Mouse (Mus musculus) embryonic facial prominence, embryonic 12.5 days (tissue): Measurements from ENCODE around the gene 9130230L23Rik. TPM values are rescaled to one million over a fixed set of nuclear protein-coding genes. Genes with fewer than 3 reads are reported as not detected.
"Not testable (repeated sequence)": the region's sequence is repeated elsewhere in the genome, so short reads cannot be mapped to it uniquely, and the experiment has no call there.

Experiments
- ATAC-seq: fragments of 200-750 bp; cut with Nextera tagmentation; 2 replicates; pipeline ENCODE4 v1.8.0; 2017; ENCODE audit not compliant: insufficient number of reproducible peaks, insufficient read depth, low FRiP score, low TSS enrichment
- H3K27ac ChIP-seq: fragments of 300-500 bp; sonication (generic); 2 replicates; pipeline ENCODE4 v1.5.1; 2016; ENCODE audit warnings: mild to moderate bottlenecking
- H3K27me3 ChIP-seq: fragments of 300-500 bp; sonication (generic); 2 replicates; pipeline ENCODE4 v1.6.1; 2016; ENCODE audit warnings: mild to moderate bottlenecking, moderate library complexity
- H3K36me3 ChIP-seq: fragments of 300-500 bp; sonication (generic); 2 replicates; pipeline ENCODE4 v1.6.1; 2016; ENCODE audit warnings: mild to moderate bottlenecking
- H3K4me1 ChIP-seq: fragments of 300-500 bp; sonication (generic); 2 replicates; pipeline ENCODE4 v1.6.1; 2016
- H3K4me2 ChIP-seq: fragments of 300-500 bp; sonication (generic); replicated peaks from 2 replicates; pipeline ENCODE4 v1.6.1; 2016; ENCODE audit warnings: mild to moderate bottlenecking, moderate library complexity
- H3K4me3 ChIP-seq: fragments of 300-500 bp; sonication (generic); 2 replicates; pipeline ENCODE4 v1.5.1; 2016; ENCODE audit warnings: mild to moderate bottlenecking
- H3K9ac ChIP-seq: fragments of 300-500 bp; sonication (generic); 2 replicates; pipeline ENCODE4 v1.6.1; 2016; ENCODE audit warnings: mild to moderate bottlenecking, moderate library complexity
- H3K9me3 ChIP-seq: fragments of 300-500 bp; sonication (generic); 2 replicates; pipeline ENCODE4 v1.6.1; 2016; ENCODE audit warnings: mild to moderate bottlenecking, moderate library complexity
- WGBS: fragments of 180-500 bp; shearing (Covaris S2); methylation state at CpG from one replicate; pipeline ENCODE4 v1.1.7; 2016; 5-methylcytosine and 5-hydroxymethylcytosine counted together
- polyA plus RNA-seq: library from polyadenylated mRNA; unstranded; fragments of >200 nt; fragmentation: Nextera tagmentation; extraction: Ambion mirVana; gene quantifications from 2 replicates; pipeline ENCODE4 v1.2.1, GENCODE M21; 2016

9130230L23Rik gene
- polyA plus RNA-seq, 1 experiment from 2014 or later = not detected

- no peak overlapping the region for H3K4me2 ChIP-seq
- H3K4me1 ChIP-seq = 0 out of 2 replicates have a peak, but pooled peaks cover 3% of the 10 kb centered on the region
- no peak for ATAC-seq
- H3K4me3 ChIP-seq = no peak overlapping the region
- H3K36me3 ChIP-seq = no peaks in the 10 kb centered on the region
- no peak overlapping the region for H3K9ac ChIP-seq
- no peaks in the 10 kb centered on the region for H3K27me3 ChIP-seq
- H3K9me3 ChIP-seq = no peaks in the 10 kb centered on the region
- H3K27ac ChIP-seq = no peak overlapping the region
- WGBS = 63% methylated on average over 5 of the region's 5 CpGs
These were observed 2.9 kb downstream of the 9130230L23Rik start for GRCm38 (mm10) chr5:66001232-66001631.

- WGBS = 48% methylated on average over 6 of the region's 6 CpGs
These were observed 3.4 kb downstream of the 9130230L23Rik start for GRCm38 (mm10) chr5:66000567-66001125.

GRCm38 (mm10) chr5:66000074-66000473, 4.0 kb downstream of the 9130230L23Rik start:
- 59% methylated on average over 7 of the region's 7 CpGs for WGBS
- ATAC-seq = no peak
- Histone ChIP-seq H3K4me3 (no peak overlapping the region), H3K36me3 (no peaks in the 10 kb centered on the region), H3K4me2 (no peak overlapping the region), H3K9ac (no peak overlapping the region), H3K9me3 (no peaks in the 10 kb centered on the region), H3K4me1 (0 out of 2 replicates have a peak, but pooled peaks cover 3% of the 10 kb centered on the region), H3K27me3 (no peaks in the 10 kb centered on the region), H3K27ac (no peak overlapping the region)

More at GRCm38 (mm10) chr5:66000567-66001125, 3.4 kb downstream of the 9130230L23Rik start:
- Histone ChIP-seq H3K9ac (no peak overlapping the region), H3K27ac (no peak overlapping the region), H3K27me3 (no peaks in the 10 kb centered on the region), H3K4me3 (no peak overlapping the region), H3K36me3 (no peaks in the 10 kb centered on the region), H3K9me3 (no peaks in the 10 kb centered on the region), H3K4me2 (no peak overlapping the region), H3K4me1 (0 out of 2 replicates have a peak, but pooled peaks cover 3% of the 10 kb centered on the region)
- ATAC-seq = no peak

- 87% methylated on average over 7 of the region's 7 CpGs for WGBS
- H3K4me1 ChIP-seq = 0 out of 2 replicates have a peak, but pooled peaks cover 3% of the 10 kb centered on the region
- H3K4me2 ChIP-seq = no peak overlapping the region
- no peak for ATAC-seq
- H3K27me3 ChIP-seq = no peaks in the 10 kb centered on the region
- H3K9ac ChIP-seq = no peak overlapping the region
- no peak overlapping the region for H3K27ac ChIP-seq
- H3K36me3 ChIP-seq = no peaks in the 10 kb centered on the region
- no peaks in the 10 kb centered on the region for H3K9me3 ChIP-seq
- no peak overlapping the region for H3K4me3 ChIP-seq
These were observed 5.0 kb downstream of the 9130230L23Rik start for GRCm38 (mm10) chr5:65999106-65999505.

GRCm38 (mm10) chr5:65997813-65998212, 6.3 kb downstream of the 9130230L23Rik start:
- H3K9ac ChIP-seq = no peak overlapping the region
- 0 out of 2 replicates have a peak, but pooled peaks cover 3% of the 10 kb centered on the region for H3K4me1 ChIP-seq
- ATAC-seq = no peak
- H3K4me2 ChIP-seq = no peak overlapping the region
- no peaks in the 10 kb centered on the region for H3K9me3 ChIP-seq
- H3K36me3 ChIP-seq = no peaks in the 10 kb centered on the region
- no peaks in the 10 kb centered on the region for H3K27me3 ChIP-seq
- no peak overlapping the region for H3K27ac ChIP-seq
- H3K4me3 ChIP-seq = no peak overlapping the region

- Histone ChIP-seq H3K36me3 (no peaks in the 10 kb centered on the region), H3K4me2 (no peak overlapping the region), H3K27ac (no peak overlapping the region), H3K4me1 (no peaks in the 10 kb centered on the region), H3K4me3 (no peak overlapping the region), H3K9me3 (no peaks in the 10 kb centered on the region), H3K27me3 (no peaks in the 10 kb centered on the region), H3K9ac (no peak overlapping the region)
- 75% methylated on average over 6 of the region's 6 CpGs for WGBS
- ATAC-seq = no peak
These were observed 9.4 kb downstream of the 9130230L23Rik start for GRCm38 (mm10) chr5:65994643-65995042.

GRCm38 (mm10) chr5:65991191-65991590, 12.9 kb downstream of the 9130230L23Rik start:
- Histone ChIP-seq H3K4me1 (no peaks in the 10 kb centered on the region), H3K4me3 (no peak overlapping the region), H3K27me3 (no peaks in the 10 kb centered on the region), H3K9me3 (no peaks in the 10 kb centered on the region), H3K4me2 (no peak overlapping the region), H3K27ac (no peak overlapping the region), H3K9ac (no peak overlapping the region), H3K36me3 (no peaks in the 10 kb centered on the region)
- ATAC-seq = no peak
- WGBS = 83% methylated on average over 2 of the region's 2 CpGs

- not testable (repeated sequence) for H3K36me3 ChIP-seq, H3K27ac ChIP-seq, ATAC-seq, H3K9me3 ChIP-seq, H3K27me3 ChIP-seq, H3K4me2 ChIP-seq, H3K4me3 ChIP-seq, H3K9ac ChIP-seq, H3K4me1 ChIP-seq
- 75% methylated on average over 3 of the region's 3 CpGs for WGBS
These were observed 17.1 kb downstream of the 9130230L23Rik start for GRCm38 (mm10) chr5:65987004-65987403.

GRCm38 (mm10) chr5:65986426-65986825, 17.7 kb downstream of the 9130230L23Rik start:
- Histone ChIP-seq H3K36me3 (no peaks in the 10 kb centered on the region), H3K4me3 (no peak overlapping the region), H3K9ac (no peak overlapping the region), H3K4me2 (no peak overlapping the region), H3K9me3 (no peaks in the 10 kb centered on the region), H3K27me3 (no peaks in the 10 kb centered on the region), H3K27ac (no peak overlapping the region), H3K4me1 (no peaks in the 10 kb centered on the region)
- ATAC-seq = no peak
- whole genome bisulfite sequencing = 91% methylated on average over 5 of the region's 5 CpGs

- Histone ChIP-seq H3K4me1 (no peaks in the 10 kb centered on the region), H3K36me3 (no peaks in the 10 kb centered on the region), H3K9ac (no peak overlapping the region), H3K27ac (no peak overlapping the region), H3K4me3 (no peak overlapping the region), H3K27me3 (no peaks in the 10 kb centered on the region), H3K4me2 (no peak overlapping the region), H3K9me3 (no peaks in the 10 kb centered on the region)
- WGBS = 90% methylated on average over 13 of the region's 13 CpGs
- ATAC-seq = no peak
These were observed 28.4 kb downstream of the 9130230L23Rik start for GRCm38 (mm10) chr5:65975731-65976130.

- no peak overlapping the region for H3K4me3 ChIP-seq
- WGBS = 69% methylated on average over 2 of the region's 2 CpGs
- H3K9me3 ChIP-seq = no peaks in the 10 kb centered on the region
- H3K36me3 ChIP-seq = no peaks in the 10 kb centered on the region
- H3K4me2 ChIP-seq = no peak overlapping the region
- ATAC-seq = no peak
- no peak overlapping the region for H3K9ac ChIP-seq
- H3K27me3 ChIP-seq = no peaks in the 10 kb centered on the region
- no peaks in the 10 kb centered on the region for H3K4me1 ChIP-seq
- no peak overlapping the region for H3K27ac ChIP-seq
These were observed 30.9 kb downstream of the 9130230L23Rik start for GRCm38 (mm10) chr5:65973189-65973588.

- no peaks in the 10 kb centered on the region for H3K4me1 ChIP-seq
- H3K27ac ChIP-seq = no peak overlapping the region
- WGBS = 89% methylated on average over 3 of the region's 3 CpGs
- no peak for ATAC-seq
- no peaks in the 10 kb centered on the region for H3K36me3 ChIP-seq
- H3K9ac ChIP-seq = no peak overlapping the region
- H3K27me3 ChIP-seq = no peaks in the 10 kb centered on the region
- H3K9me3 ChIP-seq = no peaks in the 10 kb centered on the region
- no peak overlapping the region for H3K4me2 ChIP-seq
- H3K4me3 ChIP-seq = no peak overlapping the region
These were observed 36.1 kb downstream of the 9130230L23Rik start for GRCm38 (mm10) chr5:65968004-65968403.
